Mouse (Mus musculus): ENCODE results near the gene Gm20767.
"Not testable (repeated sequence)": the region's sequence is repeated elsewhere in the genome, so short reads cannot be mapped to it uniquely, and the experiment has no call there.

Gm20767 gene

DNA sequence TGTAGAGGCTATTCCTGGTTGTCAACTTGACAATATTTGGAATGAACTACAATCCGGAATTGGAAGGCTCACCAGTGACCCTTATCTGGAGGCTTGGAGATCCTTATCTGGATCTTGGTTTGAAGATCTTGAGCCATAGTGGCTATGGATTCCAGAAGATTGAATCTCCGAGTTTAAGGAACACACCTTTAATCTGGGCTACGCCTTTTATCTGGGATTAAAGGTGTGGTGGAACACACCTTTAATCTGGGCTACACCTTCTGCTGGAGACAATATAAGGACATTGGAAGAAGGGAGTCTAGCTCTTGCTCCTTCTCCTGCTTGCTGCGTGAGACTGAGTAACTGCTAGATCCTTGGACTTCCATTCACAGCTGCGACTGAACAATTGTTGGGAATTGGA is at the start of gene Gm20767:
Gene Gm20767, plus strand, starts transcription at position 301 of the 400 bp plus-strand sequence.
- not testable (repeated sequence) for DNase-seq (ENCODE audit: low spot score)

DNA sequence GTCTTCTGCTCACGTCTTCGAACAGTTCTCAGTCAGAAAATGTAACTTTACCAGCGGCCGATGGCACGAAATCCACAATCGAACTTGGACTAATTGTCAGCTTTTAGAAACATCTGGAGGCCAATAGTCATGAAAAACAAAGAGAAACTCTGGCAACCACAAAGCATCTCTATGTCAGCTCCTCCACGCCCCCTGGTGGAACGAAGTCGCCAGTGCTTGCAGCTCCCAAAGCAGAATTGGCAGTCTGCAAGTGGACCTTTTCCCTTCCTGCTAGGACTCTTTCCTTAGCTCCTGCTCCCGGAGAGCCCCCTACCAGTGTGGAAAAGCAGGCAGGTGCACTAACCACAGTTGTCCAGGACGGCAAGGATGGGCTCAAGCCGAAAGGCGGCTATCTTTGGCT is 47.1 kb upstream of the Gm20767 start:
- DNase-seq (ENCODE audit: low spot score), result not testable (repeated sequence)

DNA sequence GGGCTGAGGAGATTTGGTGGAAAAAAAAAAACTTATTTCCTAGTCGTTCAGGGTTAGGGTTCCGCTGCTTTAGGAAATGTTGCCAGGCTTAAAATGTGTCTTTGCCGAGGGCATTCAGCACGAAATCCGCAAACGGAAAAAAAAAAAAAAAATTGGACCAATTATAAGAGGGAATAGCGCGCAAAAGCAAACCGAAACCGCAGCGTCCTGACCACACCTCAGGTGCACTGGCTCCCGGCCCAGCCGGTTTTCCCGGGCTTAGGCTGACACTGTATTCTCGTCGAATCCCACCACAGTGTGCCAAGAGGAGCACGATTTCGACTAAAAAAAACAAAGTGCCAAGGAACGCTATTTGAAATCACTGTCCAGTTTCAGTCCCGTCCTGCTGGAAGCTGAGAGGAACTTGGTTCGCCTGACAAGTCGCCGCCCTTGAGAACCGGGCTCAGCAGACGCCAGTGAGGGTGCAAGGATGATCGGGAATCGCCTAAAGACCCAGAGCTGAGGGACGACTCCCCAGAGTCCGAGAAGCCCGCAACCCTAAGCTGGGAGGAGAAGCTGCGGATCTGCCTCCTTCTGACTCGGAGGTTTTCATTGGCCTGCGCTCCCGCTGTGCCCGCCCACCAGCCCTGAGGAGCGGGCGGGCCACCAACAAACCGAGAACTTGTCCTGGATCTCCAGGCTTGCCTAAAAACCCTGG is 43.7 kb upstream of the Gm20767 start:
- not testable (repeated sequence) for DNase-seq (ENCODE audit: low spot score)

DNA sequence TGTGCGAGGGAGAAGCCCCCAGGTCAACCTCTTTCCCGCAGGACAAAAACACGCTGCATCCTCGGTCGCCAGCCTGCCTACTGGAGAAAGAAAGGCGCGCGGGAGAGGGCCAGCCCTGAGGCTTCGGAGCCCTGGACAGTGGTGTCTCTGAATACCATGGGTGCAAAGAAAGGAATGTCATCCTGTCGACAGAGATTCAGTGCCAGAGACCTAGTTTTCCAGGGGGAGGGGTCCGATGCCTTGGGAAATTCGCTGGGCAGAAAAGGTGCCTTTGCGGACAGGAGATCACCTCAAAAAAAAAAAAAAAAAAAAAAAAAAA is 43.1 kb upstream of the Gm20767 start:
- DNase-seq (ENCODE audit: low spot score), result not testable (repeated sequence)

DNA sequence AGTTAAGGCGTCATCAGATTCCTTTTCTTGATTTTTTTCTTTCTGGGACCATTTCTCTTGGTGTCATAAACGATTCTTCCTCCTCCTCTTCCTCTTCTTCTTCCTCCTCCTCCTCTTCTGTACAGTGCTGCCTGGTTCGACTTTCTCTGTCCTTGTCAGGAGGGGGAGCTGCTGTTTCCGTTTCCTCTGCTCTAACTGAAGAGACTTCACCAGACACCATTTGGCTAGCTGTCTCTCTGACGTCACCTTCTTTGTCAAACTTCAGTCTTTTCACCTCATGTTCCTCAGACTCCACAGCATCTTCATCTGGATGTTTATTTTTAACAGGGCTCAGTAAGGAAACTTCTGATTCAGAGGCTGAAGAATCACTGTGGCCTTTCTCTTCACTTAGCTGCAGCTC is 40.7 kb upstream of the Gm20767 start:
- not testable (repeated sequence) for DNase-seq (ENCODE audit: low spot score)

DNA sequence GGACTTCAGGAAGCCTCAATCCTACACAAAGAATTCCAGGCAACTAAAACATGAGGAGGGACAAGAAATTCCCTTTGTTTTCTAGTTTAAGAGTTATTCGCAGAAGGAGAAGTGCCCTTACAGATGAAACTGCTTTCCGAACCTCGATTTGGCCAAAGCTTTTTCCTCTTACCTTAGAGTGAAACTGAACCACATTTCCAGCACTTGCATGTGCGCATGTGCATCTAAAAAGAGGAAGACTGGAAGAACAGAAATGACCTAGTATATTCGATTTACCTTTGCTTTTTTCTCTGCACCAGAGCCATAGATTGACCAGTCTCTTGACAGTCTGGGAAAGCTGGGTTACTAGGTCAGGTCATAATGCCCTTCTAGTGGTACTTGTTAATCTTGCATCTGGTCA is 33.5 kb upstream of the Gm20767 start:
- not testable (repeated sequence) for DNase-seq (ENCODE audit: low spot score)

DNA sequence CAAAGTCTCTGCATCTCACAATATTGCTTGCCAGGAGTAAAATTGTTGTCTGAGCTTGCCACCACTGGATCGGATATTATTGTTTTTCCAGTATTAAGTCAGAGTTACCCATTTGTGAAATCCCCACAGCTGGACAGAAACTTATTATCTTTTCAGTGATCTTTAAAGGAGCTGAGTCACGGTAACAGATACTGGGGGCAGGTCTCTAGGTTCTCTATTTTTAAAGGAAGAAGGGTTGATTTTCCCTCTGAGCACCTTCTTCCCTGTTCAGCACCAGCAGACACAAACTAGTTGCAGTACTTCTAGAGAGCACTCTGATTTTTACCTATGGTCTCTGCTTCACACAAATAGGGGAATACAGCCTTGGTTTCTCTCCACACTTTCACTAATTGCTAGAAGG is 33.0 kb upstream of the Gm20767 start:
- DNase-seq (ENCODE audit: low spot score), result not testable (repeated sequence)

DNA sequence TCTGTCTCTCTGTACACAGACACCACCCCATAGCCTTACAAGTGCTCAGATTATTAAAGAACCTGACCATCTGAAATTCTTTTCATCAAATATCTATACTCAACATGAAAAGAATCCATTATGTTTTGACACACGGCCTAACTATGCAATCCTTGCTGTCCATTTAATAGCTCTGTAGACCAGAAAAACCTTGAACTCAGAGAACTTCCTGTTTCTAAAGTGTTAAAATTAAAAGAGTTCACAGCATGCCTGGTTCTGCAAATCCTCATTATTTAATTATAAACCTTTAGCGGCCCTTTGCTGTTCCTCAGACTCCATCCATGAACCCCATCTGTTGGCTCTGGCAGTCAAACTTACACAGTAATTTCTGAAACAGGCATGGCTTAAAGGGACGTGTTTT is 2.3 kb downstream of the Gm20767 start:
- not testable (repeated sequence) for DNase-seq (ENCODE audit: low spot score)

DNA sequence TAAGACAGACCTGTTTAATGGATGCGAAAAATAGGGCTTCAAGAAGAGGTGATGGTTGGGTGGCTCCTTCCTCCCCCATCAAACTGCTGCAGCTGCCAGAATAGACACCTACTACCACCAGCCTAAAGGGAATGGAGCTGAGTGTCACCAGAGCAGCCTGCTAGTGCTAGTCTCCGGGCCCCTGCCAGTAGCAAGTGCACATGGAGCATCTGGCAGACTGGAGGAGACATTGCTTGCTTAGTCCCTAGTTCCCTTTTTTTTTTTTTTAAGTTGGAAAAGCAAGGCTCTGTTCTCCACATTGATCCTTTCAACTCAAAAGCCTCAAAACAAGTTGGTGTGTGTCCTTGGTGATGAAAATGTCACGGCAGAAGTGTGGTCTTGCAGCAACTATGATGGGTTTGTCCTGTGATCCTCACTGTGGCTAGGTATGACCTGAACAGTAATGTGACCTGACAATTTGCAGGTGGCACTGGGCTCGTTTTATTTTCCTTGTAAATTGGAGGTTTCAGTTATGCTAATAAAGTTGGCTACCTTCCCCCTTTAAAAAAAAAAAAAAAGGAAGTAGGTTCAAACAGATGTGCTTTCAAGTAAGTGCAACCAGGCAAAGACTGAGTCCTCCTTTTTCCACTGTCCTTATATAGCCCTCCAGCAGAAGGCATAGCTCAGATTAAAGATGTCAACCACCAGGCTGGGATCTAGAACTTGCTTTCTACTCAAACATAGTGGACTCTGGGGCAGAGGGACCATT is 9.8 kb downstream of the Gm20767 start:
- DNase-seq (ENCODE audit: low spot score), result not testable (repeated sequence)

DNA sequence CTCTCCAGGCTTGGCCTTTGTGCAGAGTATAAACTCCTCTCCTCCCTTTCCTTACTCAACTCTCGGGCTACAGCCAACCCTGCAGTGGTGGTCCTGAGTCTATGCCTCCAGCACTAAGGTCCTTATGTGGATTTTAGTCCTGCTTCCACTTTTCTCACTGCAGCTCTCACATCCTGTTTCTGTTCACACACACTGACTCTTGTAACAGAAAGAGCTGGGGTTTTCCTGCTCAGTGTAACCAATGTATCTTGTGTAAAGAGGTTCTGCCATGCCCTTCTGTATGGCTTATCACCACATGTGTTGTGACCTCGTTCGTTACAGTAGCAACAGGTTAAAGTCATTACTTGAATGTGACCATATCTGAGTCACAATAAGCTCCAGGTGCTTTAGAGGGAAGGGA is 10.5 kb downstream of the Gm20767 start:
- DNase-seq (ENCODE audit: low spot score), result not testable (repeated sequence)

DNA sequence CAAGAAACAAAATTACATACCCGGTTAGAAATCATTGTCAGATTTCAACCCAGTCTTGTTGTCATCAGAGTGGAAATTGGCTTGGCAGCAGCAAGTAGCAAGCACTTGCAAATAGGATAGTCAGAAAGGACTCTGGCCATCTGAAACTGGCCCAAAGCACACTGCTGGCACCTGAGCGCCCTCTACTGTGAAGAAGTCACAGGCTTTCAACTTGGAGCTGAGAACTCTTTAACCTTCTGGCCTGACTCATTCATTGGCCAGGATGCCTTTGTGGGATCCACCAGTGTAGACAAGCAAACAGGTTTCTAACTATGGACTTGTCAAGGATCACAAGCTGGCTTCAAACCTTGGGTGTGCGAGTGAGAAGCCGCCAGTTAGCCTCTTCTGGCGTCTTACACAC is 28.3 kb downstream of the Gm20767 start:
- not testable (repeated sequence) for DNase-seq (ENCODE audit: low spot score)

DNA sequence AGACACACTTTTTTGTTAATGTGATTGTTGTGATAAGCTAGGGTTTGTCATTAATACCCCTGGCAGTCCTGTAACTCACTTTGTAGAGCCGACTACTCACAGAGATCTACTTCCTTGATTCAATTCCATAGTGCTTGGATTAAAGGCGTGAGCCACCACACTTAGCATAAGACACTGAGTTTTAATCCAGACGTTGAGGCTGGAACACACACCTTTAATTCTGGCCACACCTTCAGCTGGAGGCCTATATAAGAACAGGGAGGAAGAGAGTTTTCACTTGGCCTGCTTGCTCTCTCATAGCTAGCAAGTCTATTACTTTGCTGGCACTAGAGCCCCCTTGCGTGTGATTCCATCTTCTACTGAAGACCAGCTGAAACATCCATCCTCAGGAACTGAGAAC is 32.1 kb downstream of the Gm20767 start, which contains the start of gene Gm21818:
Gene Gm21818, plus strand, starts transcription at position 301 of the 400 bp plus-strand sequence.
- not testable (repeated sequence) for DNase-seq (ENCODE audit: low spot score)

DNA sequence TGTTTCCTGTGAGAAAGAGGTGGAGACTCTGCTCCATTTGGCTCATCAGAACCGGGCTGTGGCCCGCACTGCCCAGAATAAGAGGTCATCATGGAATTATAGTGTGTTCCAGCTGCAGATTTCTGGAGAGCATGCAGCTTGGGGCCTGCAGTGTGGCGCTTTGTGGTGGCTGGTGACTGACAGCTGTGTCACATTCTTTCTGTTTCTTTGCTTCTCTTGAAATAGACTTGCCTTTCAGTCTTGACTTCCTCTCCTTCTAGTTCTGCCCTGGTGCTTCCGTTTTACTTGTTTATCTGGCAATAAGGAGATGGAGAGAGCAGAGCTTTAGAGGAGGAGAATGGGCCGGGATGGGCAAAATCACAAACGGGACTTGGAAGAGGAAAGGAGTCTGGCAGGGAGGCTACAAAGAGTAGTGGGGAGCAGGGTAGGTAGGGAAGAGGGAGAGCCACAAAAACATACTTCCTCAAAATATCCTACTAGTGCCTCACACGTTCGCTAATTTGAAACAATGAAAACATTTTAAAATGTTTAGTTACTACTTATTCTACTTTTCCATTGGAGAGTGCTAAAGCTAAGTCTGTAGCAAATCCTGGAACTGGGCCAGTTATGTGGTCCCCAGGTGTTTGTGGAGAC is 56.3 kb downstream of the Gm20767 start:
- not testable (repeated sequence) for DNase-seq (ENCODE audit: low spot score)
